Mouse (Mus musculus) adrenal gland, postnatal 36 days (tissue): ENCODE data around the gene Gcnt4. TPM values are rescaled to one million over a fixed set of nuclear protein-coding genes. Genes with fewer than 3 reads are reported as not detected.

Experiments used
- DNase-seq, 2 experiments: peaks; one replicate each; pipeline ENCODE4 v3.0.0; 2021; ENCODE audit warnings: mixed read lengths in 1 of 2
- total RNA-seq, 2 experiments: library from RNA; stranded (reverse); gene quantifications; 2 replicates each; pipeline ENCODE4 v1.2.3; 2021

Gene Gcnt4
- total RNA-seq, 2 experiments from 2014 or later: 0.17 to 1.4 TPM

DNA sequence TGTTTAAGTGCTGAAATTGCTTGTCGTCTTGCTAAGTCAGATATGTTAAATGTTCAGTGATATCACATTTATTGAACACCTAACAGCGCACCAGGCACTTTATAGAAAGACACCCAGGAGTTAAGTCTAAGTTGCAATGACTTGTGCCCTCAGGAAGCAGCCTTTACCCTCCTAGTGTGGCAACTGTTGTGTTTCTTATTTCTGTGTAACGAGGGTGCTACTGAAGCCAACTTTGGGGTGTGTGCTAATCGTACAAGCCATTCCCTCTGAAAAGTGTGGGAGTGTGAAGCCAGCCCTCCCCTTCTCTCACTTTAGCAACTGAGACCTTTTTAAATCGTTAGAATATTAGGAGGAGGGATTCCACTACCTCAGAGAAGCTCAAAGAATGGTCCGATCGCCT, 23.2 kb downstream of the Gcnt4 start:
- DNase-seq: no peak

- no peak for DNase-seq
Observed at GRCm38 (mm10) chr13:96951880-96952279, 27.4 kb downstream of the Gcnt4 start.

DNA sequence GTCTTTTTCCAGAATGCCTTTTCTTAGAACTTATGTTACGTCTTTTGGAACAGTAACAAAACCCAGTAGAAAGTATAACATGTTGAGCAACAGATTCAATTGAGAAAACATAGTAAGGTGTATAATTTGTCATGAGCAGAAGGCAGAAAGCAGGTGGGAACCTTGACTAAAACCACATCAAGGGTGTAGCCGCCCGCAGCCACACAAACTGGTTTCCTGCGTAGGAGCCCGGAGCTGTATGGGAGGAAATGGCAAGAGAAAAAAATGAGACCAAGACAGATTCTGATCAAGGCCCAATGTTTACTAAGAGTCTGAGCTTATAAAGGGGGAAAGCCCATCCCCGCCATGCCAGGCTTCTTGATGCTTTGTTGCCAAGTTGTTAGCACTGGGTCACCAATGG, 32.0 kb downstream of the Gcnt4 start:
- no peak for DNase-seq

- no peak for DNase-seq
Observed at GRCm38 (mm10) chr13:96960019-96960418, 35.5 kb downstream of the Gcnt4 start.

GRCm38 (mm10) chr13:96961366-96962157, 37.1 kb downstream of the Gcnt4 start:
- DNase-seq: no peak

DNA sequence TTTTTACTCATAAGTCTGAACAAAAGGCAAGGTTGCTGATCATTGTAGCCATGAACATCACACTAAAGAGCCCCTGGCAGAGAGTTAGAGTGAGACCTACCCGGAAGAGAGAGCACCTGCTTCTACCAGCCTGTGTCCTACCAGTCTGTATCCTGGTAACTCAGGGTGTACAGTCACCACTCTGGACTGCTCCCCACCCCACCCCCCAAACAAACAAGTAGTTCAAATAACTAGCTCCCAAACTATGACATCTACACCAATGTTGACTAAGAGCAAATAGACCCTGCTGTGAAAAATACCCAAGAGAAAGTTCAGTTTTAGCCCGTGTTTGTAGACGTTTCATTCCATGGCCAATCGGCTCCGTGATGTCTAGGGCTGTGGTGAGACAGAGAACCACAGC, 38.3 kb downstream of the Gcnt4 start:
- DNase-seq: no peak

DNA sequence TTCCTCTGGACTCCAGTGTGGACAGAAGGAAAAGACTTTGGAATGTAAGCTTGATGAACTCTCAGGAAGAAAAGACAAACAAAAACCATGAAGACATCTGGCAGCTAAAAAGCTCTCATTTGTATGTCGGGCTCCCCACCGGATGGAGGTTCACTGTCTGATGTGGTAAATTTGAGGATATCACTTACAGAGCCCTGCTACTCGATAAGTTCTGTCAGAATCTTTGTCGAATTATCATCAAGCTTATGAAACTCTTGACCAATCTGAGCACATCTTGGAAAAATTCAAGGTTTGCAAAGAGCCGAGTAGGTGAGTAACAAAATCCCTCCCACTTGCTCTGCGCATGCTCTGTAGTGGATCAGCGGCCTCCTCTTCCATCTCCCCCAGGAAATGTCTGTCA, 40.5 kb downstream of the Gcnt4 start:
- DNase-seq: no peak

DNA sequence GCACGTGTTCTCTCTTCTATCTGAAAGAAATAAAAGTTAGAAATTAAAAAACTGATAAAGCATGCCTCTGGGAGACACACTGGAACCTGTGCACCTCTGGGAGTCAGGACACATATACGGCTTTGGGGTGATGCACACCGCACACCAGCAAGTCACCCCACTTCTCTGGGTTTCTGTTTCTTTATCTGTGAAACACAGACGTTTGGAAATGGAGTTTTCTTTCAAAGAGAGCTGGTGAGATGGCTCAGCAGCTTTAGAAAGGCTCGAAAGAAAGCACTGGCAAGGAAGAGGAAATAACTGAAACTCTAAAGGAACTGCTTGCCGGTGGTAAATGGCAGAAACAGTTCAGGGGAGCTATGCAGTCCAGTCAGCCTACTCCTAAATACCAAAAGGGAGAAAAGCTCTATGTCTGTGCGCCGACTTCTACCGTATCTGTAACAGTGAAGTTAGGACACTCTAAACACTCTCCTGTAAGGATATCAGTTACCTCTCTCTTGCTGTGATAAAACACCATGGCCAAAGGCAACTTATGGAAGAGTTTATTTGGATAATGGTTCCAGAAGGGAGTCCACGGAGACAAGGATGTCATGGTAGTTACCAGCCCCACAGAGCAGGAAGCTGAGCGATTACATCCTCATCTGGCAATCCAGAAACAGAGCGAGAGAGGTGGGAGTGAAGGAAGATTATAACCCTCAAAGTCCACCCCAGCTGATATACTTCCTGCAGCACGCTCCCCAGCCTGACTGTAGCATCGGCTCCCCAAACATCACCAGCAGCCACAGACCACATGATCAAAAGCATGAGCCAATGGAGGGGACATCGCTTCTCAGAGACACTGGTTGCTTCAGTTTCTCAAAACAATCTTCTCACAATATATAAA, 42.0 kb downstream of the Gcnt4 start:
- DNase-seq: no peak

DNA sequence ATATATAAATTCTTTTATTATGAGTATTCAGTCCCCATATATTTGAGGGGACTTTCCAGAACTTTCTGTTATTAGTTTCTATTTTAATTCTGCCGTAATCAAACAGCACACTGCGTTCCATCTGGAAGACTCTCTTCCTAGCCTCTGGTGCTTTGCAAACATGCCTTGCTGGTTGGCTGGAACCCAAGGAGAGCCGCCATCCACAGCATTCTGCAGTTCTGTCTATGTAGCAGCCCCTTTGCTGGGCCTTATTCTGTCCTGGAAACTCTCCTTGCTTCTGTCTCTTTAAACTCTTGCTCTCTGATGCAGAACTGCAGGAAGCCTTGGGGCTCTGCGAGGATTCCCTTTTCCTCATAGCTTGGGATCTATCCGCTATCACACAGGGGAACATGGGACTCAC, 42.6 kb downstream of the Gcnt4 start:
- no peak for DNase-seq

GRCm38 (mm10) chr13:96967822-96968221, 43.3 kb downstream of the Gcnt4 start:
- DNase-seq: no peak

DNA sequence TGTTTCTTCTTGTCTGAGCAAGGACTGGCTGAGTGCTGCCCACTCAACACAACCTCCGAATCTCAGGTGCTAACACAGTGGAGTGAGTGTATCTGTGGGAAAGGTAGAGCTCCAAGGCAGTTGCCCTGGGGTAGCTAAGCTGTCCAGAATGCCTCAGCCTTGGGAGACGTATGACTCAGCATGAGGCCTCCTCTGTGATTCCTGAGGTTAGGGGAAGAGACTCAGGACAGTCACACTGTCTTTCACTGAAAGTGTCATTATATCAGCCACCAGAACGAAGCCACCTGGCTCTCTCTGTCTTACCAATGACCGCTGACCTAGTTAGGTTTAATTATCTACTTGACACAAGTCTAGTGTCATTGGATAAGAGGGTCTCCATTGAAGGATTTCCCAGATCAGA, 46.6 kb downstream of the Gcnt4 start:
- DNase-seq: peak; percentile 13 to 31

GRCm38 (mm10) chr13:96971861-96972282, 47.4 kb downstream of the Gcnt4 start:
- DNase-seq: no peak

GRCm38 (mm10) chr13:96973318-96973717, 48.8 kb downstream of the Gcnt4 start:
- DNase-seq: no peak

- DNase-seq: no peak
Observed at GRCm38 (mm10) chr13:96976986-96977595, 52.6 kb downstream of the Gcnt4 start.

- no peak for DNase-seq
Observed at GRCm38 (mm10) chr13:96980561-96980960, 56.1 kb downstream of the Gcnt4 start.

GRCm38 (mm10) chr13:96983251-96984126, 59.0 kb downstream of the Gcnt4 start:
- DNase-seq: peak; percentile 12 to 13

- no peak for DNase-seq
Observed at GRCm38 (mm10) chr13:96984688-96985087, 60.2 kb downstream of the Gcnt4 start.

DNA sequence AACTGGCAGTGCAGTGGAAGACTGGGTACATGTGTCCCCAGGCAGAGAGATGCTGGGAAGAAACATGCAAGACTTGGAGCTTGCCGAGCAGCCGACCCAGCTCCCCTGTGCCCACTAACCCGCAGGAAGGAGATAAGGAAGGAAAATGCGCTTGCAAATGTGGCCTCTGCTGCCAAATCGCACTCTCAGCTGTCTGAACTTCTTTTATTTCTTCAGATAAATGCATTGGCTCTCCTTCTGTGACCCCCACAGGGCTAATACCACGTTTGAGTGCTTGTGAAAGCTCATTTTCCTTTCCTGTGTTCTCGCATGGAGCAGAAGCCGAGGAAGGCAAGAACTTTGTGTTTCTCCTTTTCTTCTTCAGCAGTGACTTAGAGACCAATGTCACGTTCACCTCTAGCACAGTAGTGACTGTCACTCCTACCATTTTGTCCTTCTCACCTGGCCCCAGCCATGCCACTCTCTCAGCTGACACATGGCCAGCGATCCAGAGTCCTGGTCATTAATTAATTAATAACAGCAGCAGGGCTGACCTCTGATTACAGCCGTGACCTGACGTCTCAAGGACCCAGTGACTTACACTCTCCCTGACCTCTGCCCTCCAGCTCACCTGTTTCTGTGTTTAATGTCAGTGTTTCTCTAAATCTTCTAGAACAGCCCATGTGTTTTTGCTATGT, 61.2 kb downstream of the Gcnt4 start:
- DNase-seq: no peak

DNA sequence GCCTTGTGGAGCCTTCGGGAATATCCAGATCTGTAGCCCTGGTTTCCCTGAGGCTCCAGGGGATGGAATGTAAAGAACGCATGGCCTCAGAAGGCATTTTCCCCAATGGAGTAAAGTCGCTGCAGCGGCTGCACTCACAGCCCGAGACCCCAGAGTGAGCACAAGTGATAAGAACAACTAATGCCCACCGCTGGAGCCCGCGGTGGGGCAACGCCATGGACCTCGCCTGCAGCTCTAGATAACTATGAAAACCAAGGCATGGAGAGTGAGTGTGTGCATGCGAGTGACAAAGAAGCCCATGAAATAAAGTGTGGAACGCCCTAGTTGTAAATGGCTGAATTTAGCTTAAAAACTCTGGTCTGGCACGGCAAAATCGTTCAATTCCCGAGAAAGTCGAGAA, 64.6 kb downstream of the Gcnt4 start:
- no peak for DNase-seq

- no peak for DNase-seq
Observed at GRCm38 (mm10) chr13:96990045-96990444, 65.6 kb downstream of the Gcnt4 start.

DNA sequence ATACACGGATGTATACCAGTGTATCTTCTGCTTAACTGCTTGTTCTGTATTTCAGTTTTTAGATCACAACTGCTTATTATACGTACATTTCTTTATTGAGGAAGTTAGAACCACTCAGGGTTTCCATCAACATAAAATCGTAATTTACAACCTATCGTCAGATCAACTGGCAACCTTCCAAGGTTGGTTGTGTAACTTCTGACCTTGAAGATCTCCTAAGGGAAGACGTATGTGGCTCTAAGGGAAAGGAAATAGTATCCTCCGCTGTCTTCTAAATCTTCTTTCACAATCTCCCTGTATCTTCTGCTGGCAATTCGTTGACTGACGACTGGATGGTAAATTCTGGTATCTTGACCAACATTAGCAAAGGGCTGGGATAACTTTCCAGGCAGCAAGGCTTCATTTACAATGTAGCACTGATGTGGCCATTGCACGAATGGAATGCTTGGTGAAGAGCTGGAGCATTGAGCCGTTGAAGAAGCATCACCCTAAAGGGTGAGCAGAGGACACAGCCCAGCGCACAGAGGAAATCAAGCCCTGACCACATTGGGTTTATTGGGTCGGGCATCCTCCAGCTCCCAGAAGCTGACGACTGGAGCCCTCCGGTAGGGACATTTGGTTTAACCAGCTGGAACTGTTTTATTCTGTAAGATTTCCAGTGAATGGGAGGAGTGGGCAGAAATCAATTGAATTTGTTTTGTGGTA, 66.2 kb downstream of the Gcnt4 start:
- peak; percentile 29 to 46 for DNase-seq
